Mouse (Mus musculus): ENCODE measurements around the gene Prim1. TPM values are rescaled to one million over a fixed set of nuclear protein-coding genes. Genes with fewer than 3 reads are reported as not detected.
A peak's percentile ranks its signal among the peaks of the same experiment; 100 is the strongest.

Prim1 gene
- 82.3 and 82.5 TPM in 2 replicates for polyA plus RNA-seq (2014; fragmentation: Nextera tagmentation; extraction: Ambion mirVana)

DNA sequence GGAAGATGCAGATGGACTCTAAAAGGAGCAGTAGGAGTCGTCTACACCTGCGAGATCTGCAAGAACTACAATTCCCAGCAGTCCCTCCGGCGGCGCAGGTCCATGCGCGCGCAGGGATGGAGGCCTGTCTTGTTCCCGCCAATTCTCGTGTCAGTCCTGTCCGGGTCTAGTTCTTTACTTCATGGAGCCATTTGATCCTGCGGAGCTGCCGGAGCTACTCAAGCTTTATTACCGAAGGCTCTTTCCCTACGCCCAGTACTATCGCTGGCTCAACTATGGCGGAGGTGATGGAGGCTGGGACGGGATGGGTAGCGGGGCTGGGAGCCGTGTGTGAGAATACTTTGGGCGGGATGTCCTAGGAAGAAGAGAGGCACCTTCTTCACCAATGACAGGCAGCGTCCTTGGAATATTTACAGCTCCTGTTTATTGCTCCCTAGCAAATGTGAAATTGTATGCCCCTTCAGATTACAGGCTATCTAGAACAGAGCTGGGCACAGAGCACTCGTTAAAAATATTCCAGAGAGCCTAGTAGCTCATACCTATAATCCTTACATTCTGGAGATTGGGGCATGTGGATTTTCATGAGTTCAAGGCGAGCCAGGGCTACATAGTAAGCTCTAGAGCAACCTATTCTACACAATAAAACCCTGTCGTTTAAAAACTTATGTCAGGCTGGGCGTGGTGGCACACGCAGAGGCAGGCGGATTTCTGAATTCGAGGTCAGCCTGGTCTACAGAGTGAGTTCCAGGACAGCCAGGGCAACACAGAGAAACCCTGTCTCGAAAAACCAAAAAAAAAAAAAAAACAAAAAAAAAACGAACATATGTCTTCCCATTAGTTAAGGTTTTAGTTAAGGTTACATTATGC, at the start of gene Prim1:
TSS of gene Prim1 (plus strand) at position 101 of the 867 bp plus-strand sequence.
- peak within 1 kb of the TSS; percentile 73 for H3K4me2 ChIP-seq (replicated peaks; ENCODE audit: low read depth, low read length)
- no peaks in the 10 kb centered on the region for H3K4me1 ChIP-seq (ENCODE audit: control insufficient read depth, insufficient read depth, low read length)
- peaks cover 20% of the 10 kb centered on the region for H3K36me3 ChIP-seq (ENCODE audit: control insufficient read depth, insufficient read depth, low read length)
- peak within 1 kb of the TSS; percentile 62 for H3K4me3 ChIP-seq (ENCODE audit: low read depth, low read length)
- H3K27ac ChIP-seq (ENCODE audit: low read length), result 0 out of 2 replicates have a peak within 1 kb of the TSS, but pooled peaks have one; percentile 49
- no peaks in the 10 kb centered on the region for H3K27me3 ChIP-seq (ENCODE audit: control insufficient read depth, insufficient read depth, low read length)
- H3K9me3 ChIP-seq (ENCODE audit: control insufficient read depth, low read depth, low read length), result no peaks in the 10 kb centered on the region
- H3K9ac ChIP-seq (replicated peaks; ENCODE audit: low read depth, low read length), result peak within 1 kb of the TSS; percentile 53
- WGBS, result 4% methylated on average over 31 of the region's 31 CpGs
- ATAC-seq (ENCODE audit: insufficient number of reproducible peaks, insufficient read depth, low FRiP score, low read depth), result peak; percentile 95

DNA sequence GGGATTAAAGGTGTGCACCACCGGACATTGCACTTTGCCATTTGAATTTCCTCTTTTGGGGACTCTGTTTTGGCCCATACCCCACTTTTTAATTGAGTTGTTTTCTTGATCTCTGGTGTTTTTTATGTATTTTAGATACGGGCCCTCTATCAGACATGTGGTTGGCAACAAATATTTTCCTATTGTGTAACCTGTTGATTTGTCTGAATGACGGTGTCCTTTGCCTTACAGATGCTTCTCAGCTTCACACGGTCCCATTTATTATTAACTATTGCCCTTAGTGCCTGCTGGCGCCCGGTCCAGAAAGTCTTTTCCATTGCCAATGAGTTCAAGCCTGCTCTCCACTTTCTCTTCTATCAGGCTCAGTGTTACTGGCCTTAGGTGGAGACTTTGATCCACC, 48.5 kb upstream of the Prim1 start:
- no peak for ATAC-seq (ENCODE audit: insufficient number of reproducible peaks, insufficient read depth, low FRiP score, low read depth)
- Histone ChIP-seq H3K4me3 (ENCODE audit: low read depth, low read length) (no peak overlapping the region), H3K36me3 (ENCODE audit: control insufficient read depth, insufficient read depth, low read length) (no peaks in the 10 kb centered on the region), H3K9me3 (ENCODE audit: control insufficient read depth, low read depth, low read length) (no peaks in the 10 kb centered on the region), H3K9ac (replicated peaks; ENCODE audit: low read depth, low read length) (no peak overlapping the region), H3K27me3 (ENCODE audit: control insufficient read depth, insufficient read depth, low read length) (no peaks in the 10 kb centered on the region), H3K4me1 (ENCODE audit: control insufficient read depth, insufficient read depth, low read length) (no peaks in the 10 kb centered on the region), H3K4me2 (replicated peaks; ENCODE audit: low read depth, low read length) (no peak overlapping the region), H3K27ac (ENCODE audit: low read length) (no peak overlapping the region)
- 86% methylated on average over 6 of the region's 6 CpGs for WGBS

- Histone ChIP-seq H3K9ac (replicated peaks; ENCODE audit: low read depth, low read length) (no peak overlapping the region), H3K36me3 (ENCODE audit: control insufficient read depth, insufficient read depth, low read length) (no peaks in the 10 kb centered on the region), H3K27ac (ENCODE audit: low read length) (peak overlapping the region; percentile 15; the same call in 1 of the 2 replicates), H3K9me3 (ENCODE audit: control insufficient read depth, low read depth, low read length) (0 out of 2 replicates have a peak, but pooled peaks cover 4% of the 10 kb centered on the region), H3K4me1 (ENCODE audit: control insufficient read depth, insufficient read depth, low read length) (no peaks in the 10 kb centered on the region), H3K27me3 (ENCODE audit: control insufficient read depth, insufficient read depth, low read length) (no peaks in the 10 kb centered on the region), H3K4me3 (ENCODE audit: low read depth, low read length) (no peak overlapping the region), H3K4me2 (replicated peaks; ENCODE audit: low read depth, low read length) (no peak overlapping the region)
- WGBS, result 56% methylated on average over 4 of the region's 4 CpGs
- ATAC-seq (ENCODE audit: insufficient number of reproducible peaks, insufficient read depth, low FRiP score, low read depth), result peak; percentile 63; the same call in 1 of the 2 replicates
These were observed 45.1 kb upstream of the Prim1 start for GRCm38 (mm10) chr10:127969820-127970219.

- Histone ChIP-seq H3K9me3 (ENCODE audit: control insufficient read depth, low read depth, low read length) (0 out of 2 replicates have a peak, but pooled peaks cover 4% of the 10 kb centered on the region), H3K27me3 (ENCODE audit: control insufficient read depth, insufficient read depth, low read length) (no peaks in the 10 kb centered on the region), H3K4me2 (replicated peaks; ENCODE audit: low read depth, low read length) (no peak overlapping the region), H3K4me3 (ENCODE audit: low read depth, low read length) (no peak overlapping the region), H3K9ac (replicated peaks; ENCODE audit: low read depth, low read length) (no peak overlapping the region), H3K27ac (ENCODE audit: low read length) (no peak overlapping the region; the same call in 1 of the 2 replicates), H3K36me3 (ENCODE audit: control insufficient read depth, insufficient read depth, low read length) (no peaks in the 10 kb centered on the region), H3K4me1 (ENCODE audit: control insufficient read depth, insufficient read depth, low read length) (no peaks in the 10 kb centered on the region)
- 59% methylated on average over 3 of the region's 3 CpGs for WGBS
- no peak for ATAC-seq (ENCODE audit: insufficient number of reproducible peaks, insufficient read depth, low FRiP score, low read depth)
These were observed 44.6 kb upstream of the Prim1 start for GRCm38 (mm10) chr10:127970359-127970831.

GRCm38 (mm10) chr10:127971135-127971534, 43.8 kb upstream of the Prim1 start:
- Histone ChIP-seq H3K4me3 (ENCODE audit: low read depth, low read length) (no peak overlapping the region), H3K4me2 (replicated peaks; ENCODE audit: low read depth, low read length) (no peak overlapping the region), H3K9me3 (ENCODE audit: control insufficient read depth, low read depth, low read length) (0 out of 2 replicates have a peak, but pooled peaks cover 4% of the 10 kb centered on the region), H3K27ac (ENCODE audit: low read length) (no peak overlapping the region), H3K4me1 (ENCODE audit: control insufficient read depth, insufficient read depth, low read length) (no peaks in the 10 kb centered on the region), H3K27me3 (ENCODE audit: control insufficient read depth, insufficient read depth, low read length) (no peaks in the 10 kb centered on the region), H3K36me3 (ENCODE audit: control insufficient read depth, insufficient read depth, low read length) (no peaks in the 10 kb centered on the region), H3K9ac (replicated peaks; ENCODE audit: low read depth, low read length) (no peak overlapping the region)
- ATAC-seq (ENCODE audit: insufficient number of reproducible peaks, insufficient read depth, low FRiP score, low read depth), result no peak
- 43% methylated on average over 3 of the region's 3 CpGs for WGBS

GRCm38 (mm10) chr10:127974062-127974461, 40.9 kb upstream of the Prim1 start:
- 76% methylated on average over 3 of the region's 3 CpGs for WGBS
- no peaks in the 10 kb centered on the region for H3K27me3 ChIP-seq (ENCODE audit: control insufficient read depth, insufficient read depth, low read length)
- 0 out of 2 replicates have a peak, but pooled peaks cover 4% of the 10 kb centered on the region for H3K9me3 ChIP-seq (ENCODE audit: control insufficient read depth, low read depth, low read length)
- no peak overlapping the region for H3K4me2 ChIP-seq (replicated peaks; ENCODE audit: low read depth, low read length)
- H3K9ac ChIP-seq (replicated peaks; ENCODE audit: low read depth, low read length), result no peak overlapping the region
- no peak overlapping the region for H3K4me3 ChIP-seq (ENCODE audit: low read depth, low read length)
- H3K27ac ChIP-seq (ENCODE audit: low read length), result no peak overlapping the region
- ATAC-seq (ENCODE audit: insufficient number of reproducible peaks, insufficient read depth, low FRiP score, low read depth), result no peak
- H3K4me1 ChIP-seq (ENCODE audit: control insufficient read depth, insufficient read depth, low read length), result no peaks in the 10 kb centered on the region
- no peaks in the 10 kb centered on the region for H3K36me3 ChIP-seq (ENCODE audit: control insufficient read depth, insufficient read depth, low read length)

DNA sequence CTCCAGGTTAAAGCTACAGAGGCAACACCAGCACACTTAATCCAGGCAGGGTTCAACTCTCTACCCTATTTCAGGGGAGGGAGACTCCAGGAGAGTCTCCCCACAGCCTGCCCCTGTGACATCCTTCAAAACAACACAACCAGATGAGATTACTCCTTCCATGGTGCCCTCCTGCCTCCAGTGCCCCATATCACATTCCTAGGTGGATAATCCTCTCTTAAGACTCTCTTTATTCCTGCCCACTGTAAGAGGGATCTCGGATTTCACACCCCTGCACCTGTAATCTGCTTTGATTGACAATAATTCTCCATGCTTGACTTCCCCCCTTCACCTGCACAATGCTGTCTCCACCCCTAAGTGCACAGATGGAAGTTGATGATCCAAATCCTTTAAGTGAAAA, 39.5 kb upstream of the Prim1 start:
- Histone ChIP-seq H3K27ac (ENCODE audit: low read length) (no peak overlapping the region), H3K27me3 (ENCODE audit: control insufficient read depth, insufficient read depth, low read length) (no peaks in the 10 kb centered on the region), H3K9me3 (ENCODE audit: control insufficient read depth, low read depth, low read length) (0 out of 2 replicates have a peak, but pooled peaks cover 4% of the 10 kb centered on the region), H3K9ac (replicated peaks; ENCODE audit: low read depth, low read length) (no peak overlapping the region), H3K4me1 (ENCODE audit: control insufficient read depth, insufficient read depth, low read length) (no peaks in the 10 kb centered on the region), H3K4me3 (ENCODE audit: low read depth, low read length) (no peak overlapping the region), H3K36me3 (ENCODE audit: control insufficient read depth, insufficient read depth, low read length) (no peaks in the 10 kb centered on the region), H3K4me2 (replicated peaks; ENCODE audit: low read depth, low read length) (no peak overlapping the region)
- ATAC-seq (ENCODE audit: insufficient number of reproducible peaks, insufficient read depth, low FRiP score, low read depth), result no peak
- 38% methylated on average over 1 of the region's 1 CpGs for WGBS

GRCm38 (mm10) chr10:127984650-127985049, 30.3 kb upstream of the Prim1 start:
- H3K27me3 ChIP-seq (ENCODE audit: control insufficient read depth, insufficient read depth, low read length), result no peaks in the 10 kb centered on the region
- no peak overlapping the region for H3K4me3 ChIP-seq (ENCODE audit: low read depth, low read length)
- no peak overlapping the region for H3K4me2 ChIP-seq (replicated peaks; ENCODE audit: low read depth, low read length)
- H3K9ac ChIP-seq (replicated peaks; ENCODE audit: low read depth, low read length), result no peak overlapping the region
- no peaks in the 10 kb centered on the region for H3K9me3 ChIP-seq (ENCODE audit: control insufficient read depth, low read depth, low read length)
- no peak for ATAC-seq (ENCODE audit: insufficient number of reproducible peaks, insufficient read depth, low FRiP score, low read depth)
- H3K27ac ChIP-seq (ENCODE audit: low read length), result no peak overlapping the region
- WGBS, result 80% methylated on average over 5 of the region's 5 CpGs
- no peaks in the 10 kb centered on the region for H3K36me3 ChIP-seq (ENCODE audit: control insufficient read depth, insufficient read depth, low read length)
- no peaks in the 10 kb centered on the region for H3K4me1 ChIP-seq (ENCODE audit: control insufficient read depth, insufficient read depth, low read length)
